Mouse (Mus musculus) heart, postnatal 4 days (tissue): ENCODE data around the gene Arhgef33. TPM values are rescaled to one million over a fixed set of nuclear protein-coding genes. Genes with fewer than 3 reads are reported as not detected.
"Not testable (repeated sequence)": the region's sequence is repeated elsewhere in the genome, so short reads cannot be mapped to it uniquely, and the experiment has no call there.

ENCODE experiments used
- DNase-seq: peaks from one replicate; pipeline ENCODE4 v3.0.0; 2021
- total RNA-seq, 2 experiments: library from RNA; stranded (reverse); gene quantifications; 2 replicates each; pipeline ENCODE4 v1.2.3; 2021

Gene Arhgef33
- total RNA-seq, result 1 to 10 TPM; 1.1 to 1.5 TPM

GRCm38 (mm10) chr17:80307251-80307650 is at the start of gene Arhgef33:
TSS of gene Arhgef33 (plus strand) at chr17:80307407.
- DNase-seq, result no peak

GRCm38 (mm10) chr17:80267065-80267464 is 40.1 kb upstream of the Arhgef33 start:
- no peak for DNase-seq

GRCm38 (mm10) chr17:80268151-80268550 is 39.1 kb upstream of the Arhgef33 start:
- DNase-seq, result no peak

- not testable (repeated sequence) for DNase-seq
Measured at GRCm38 (mm10) chr17:80270622-80271021, 36.6 kb upstream of the Arhgef33 start.

- DNase-seq, result no peak
Measured at GRCm38 (mm10) chr17:80278255-80278654, 29.0 kb upstream of the Arhgef33 start.

- DNase-seq, result no peak
Measured at GRCm38 (mm10) chr17:80279340-80280070, 27.7 kb upstream of the Arhgef33 start.

GRCm38 (mm10) chr17:80284446-80284845 is 22.8 kb upstream of the Arhgef33 start:
- no peak for DNase-seq

- no peak for DNase-seq
Measured at GRCm38 (mm10) chr17:80288012-80288411, 19.2 kb upstream of the Arhgef33 start.

- no peak for DNase-seq
Measured at GRCm38 (mm10) chr17:80289280-80290073, 17.7 kb upstream of the Arhgef33 start.

GRCm38 (mm10) chr17:80290074-80290657 is 17.0 kb upstream of the Arhgef33 start, which contains the start of the genes Morn2 and Dhx57:
TSS of gene Morn2 (plus strand) at chr17:80290203.
TSS of gene Dhx57 (minus strand) at chr17:80290476.
- DNase-seq, result peak; percentile 99

- peak; percentile 50 for DNase-seq
Measured at GRCm38 (mm10) chr17:80291148-80291547, 16.1 kb upstream of the Arhgef33 start.

GRCm38 (mm10) chr17:80295258-80295657 is 11.9 kb upstream of the Arhgef33 start:
- DNase-seq, result no peak

- DNase-seq, result no peak
Measured at GRCm38 (mm10) chr17:80298844-80299243, 8.4 kb upstream of the Arhgef33 start.

GRCm38 (mm10) chr17:80311761-80312160 is 4.6 kb downstream of the Arhgef33 start:
- DNase-seq, result peak; percentile 7

GRCm38 (mm10) chr17:80312405-80312804 is 5.2 kb downstream of the Arhgef33 start:
- DNase-seq, result no peak

- no peak for DNase-seq
Measured at GRCm38 (mm10) chr17:80322228-80322627, 15.0 kb downstream of the Arhgef33 start.

- DNase-seq, result no peak
Measured at GRCm38 (mm10) chr17:80323015-80323414, 15.8 kb downstream of the Arhgef33 start.

GRCm38 (mm10) chr17:80323658-80324057 is 16.5 kb downstream of the Arhgef33 start:
- no peak for DNase-seq

- DNase-seq, result no peak
Measured at GRCm38 (mm10) chr17:80324521-80324920, 17.3 kb downstream of the Arhgef33 start.

- DNase-seq, result no peak
Measured at GRCm38 (mm10) chr17:80325456-80325855, 18.2 kb downstream of the Arhgef33 start.

- DNase-seq, result no peak
Measured at GRCm38 (mm10) chr17:80326431-80326830, 19.2 kb downstream of the Arhgef33 start.

- peak; percentile 7 for DNase-seq
Measured at GRCm38 (mm10) chr17:80332386-80332785, 25.2 kb downstream of the Arhgef33 start.

GRCm38 (mm10) chr17:80345277-80345676 is 38.1 kb downstream of the Arhgef33 start:
- DNase-seq, result no peak
